Comparison of ENCODE assay signal across 20 mouse cellular contexts in genomic region chr16:21242946-21243345, GRCm38 (mm10). TPM values are rescaled to one million over a fixed set of nuclear protein-coding genes. Genes with fewer than 3 reads are reported as not detected.
DNase-seq lines count a peak whose midpoint lies in the region; ATAC-seq and TF ChIP-seq lines count a peak whose summit lies in the region.
"Had no signal": no experiment of that assay in that cellular context is flagged by ENCODE, and none has a peak within 500 bp of the region (broad histone marks: within the 10 kb centered on the region; RNA-seq: fewer than 3 reads in every experiment).

No protein-coding gene starts in this region.

- peaks cover 5% of the 10 kb centered on the region; the same call in 1 of the 2 replicates for H3K27me3 ChIP-seq in heart, embryonic 14.5 days (ENCODE audit: control insufficient read depth, insufficient read depth, low read length)
- H3K27me3 ChIP-seq in stomach, embryonic 16.5 days (ENCODE audit: control insufficient read depth, insufficient read depth, low read length), result no peaks in the 10 kb centered on the region
- no peaks in the 10 kb centered on the region for H3K27me3 ChIP-seq in stomach, postnatal 0 days (ENCODE audit: control insufficient read depth, insufficient read depth, low read length)
- no peaks in the 10 kb centered on the region for H3K27me3 ChIP-seq in embryonic facial prominence, embryonic 13.5 days

- 59% methylated on average over 8 of the region's 8 CpGs for WGBS in heart, embryonic 14.5 days
- 40% methylated on average over 8 of the region's 8 CpGs for WGBS in stomach, embryonic 16.5 days
- 51% methylated on average over 8 of the region's 8 CpGs for WGBS in stomach, postnatal 0 days
- WGBS in embryonic facial prominence, embryonic 13.5 days, result 36% methylated on average over 8 of the region's 8 CpGs

- H3K36me3 ChIP-seq in heart, embryonic 14.5 days (ENCODE audit: control insufficient read depth, insufficient read depth, low read length), result no peaks in the 10 kb centered on the region
- no peaks in the 10 kb centered on the region for H3K36me3 ChIP-seq in stomach, embryonic 16.5 days (ENCODE audit: control insufficient read depth, insufficient read depth, low read length)
- no peaks in the 10 kb centered on the region for H3K36me3 ChIP-seq in stomach, postnatal 0 days (ENCODE audit: control insufficient read depth, insufficient read depth, low read length)
- H3K36me3 ChIP-seq in embryonic facial prominence, embryonic 13.5 days, result no peaks in the 10 kb centered on the region
- H3K36me3 ChIP-seq: heart, embryonic 15.5 days had no signal

- no peak overlapping the region for H3K4me2 ChIP-seq in heart, embryonic 14.5 days (ENCODE audit: low read length)
- H3K4me2 ChIP-seq in stomach, embryonic 16.5 days (ENCODE audit: low read depth, low read length), result no peak overlapping the region
- H3K4me2 ChIP-seq in stomach, postnatal 0 days (replicated peaks; ENCODE audit: low read depth), result no peak overlapping the region
- no peak overlapping the region for H3K4me2 ChIP-seq in embryonic facial prominence, embryonic 13.5 days
- H3K4me2 ChIP-seq: heart, embryonic 15.5 days had no signal

- ATAC-seq in heart, embryonic 14.5 days (ENCODE audit: insufficient number of reproducible peaks, insufficient read depth, low FRiP score, low read depth), result no peak
- ATAC-seq in stomach, embryonic 16.5 days (ENCODE audit: insufficient read depth, low FRiP score), result no peak
- ATAC-seq in stomach, postnatal 0 days (ENCODE audit: low FRiP score, low TSS enrichment), result no peak
- no peak for ATAC-seq in embryonic facial prominence, embryonic 13.5 days (ENCODE audit: insufficient number of reproducible peaks, insufficient read depth, low FRiP score, low TSS enrichment, low read depth)
- ATAC-seq: forebrain, embryonic 16.5 days; liver, postnatal 0 days had no signal

- TF ChIP-seq EP300 in stomach, postnatal 0 days (optimal IDR thresholded peaks at IDR 0.05), result no peak

- H3K27ac ChIP-seq in heart, embryonic 14.5 days (replicated peaks in 1 of 2; ENCODE audit: control insufficient read depth in 1 of 2, insufficient read depth in 1 of 2, low read depth in 2 of 2, low read length in 2 of 2), result no peak overlapping the region
- H3K27ac ChIP-seq in stomach, embryonic 16.5 days (ENCODE audit: low read length), result no peak overlapping the region
- no peak overlapping the region for H3K27ac ChIP-seq in stomach, postnatal 0 days (replicated peaks)
- H3K27ac ChIP-seq in embryonic facial prominence, embryonic 13.5 days, result no peak overlapping the region
- H3K27ac ChIP-seq: heart, embryonic 15.5 days; layer of hippocampus, adult 2 months had no signal

- 0 out of 2 replicates have a peak overlapping the region, but pooled peaks have one; percentile 4 for H3K9ac ChIP-seq in heart, embryonic 14.5 days (ENCODE audit: low read length)
- H3K9ac ChIP-seq in stomach, embryonic 16.5 days (ENCODE audit: low read length), result peak overlapping the region; percentile 20; the same call in 1 of the 2 replicates
- no peak overlapping the region for H3K9ac ChIP-seq in stomach, postnatal 0 days (ENCODE audit: low read length)
- H3K9ac ChIP-seq in embryonic facial prominence, embryonic 13.5 days, result peak overlapping the region; percentile 32; the same call in 1 of the 2 replicates
- H3K9ac ChIP-seq: heart, embryonic 15.5 days; liver, postnatal 0 days had no signal

- no peaks in the 10 kb centered on the region for H3K9me3 ChIP-seq in heart, embryonic 14.5 days (ENCODE audit: control insufficient read depth, low read length)
- H3K9me3 ChIP-seq in stomach, embryonic 16.5 days (replicated peaks; ENCODE audit: control insufficient read depth, low read length), result no peaks in the 10 kb centered on the region
- no peaks in the 10 kb centered on the region for H3K9me3 ChIP-seq in stomach, postnatal 0 days (ENCODE audit: control insufficient read depth, low read length)
- no peaks in the 10 kb centered on the region for H3K9me3 ChIP-seq in embryonic facial prominence, embryonic 13.5 days
- H3K9me3 ChIP-seq: heart, embryonic 15.5 days; megakaryocyte, embryonic 14.5 days had no signal

- DNase-seq in heart, postnatal 25 days (ENCODE audit: low spot score), result no peak
- no peak for DNase-seq in stomach, postnatal 0 days (ENCODE audit: low spot score)
- no peak for DNase-seq in adrenal gland, postnatal 25 days
- no peak for DNase-seq in cerebellum, adult 11-12 months
- DNase-seq in cerebellum, adult 9-10 months, result no peak
- DNase-seq: B cell, adult 2 months; cerebellum, postnatal 14 days; kidney, adult 8-10 months; kidney, postnatal 14 days; liver, postnatal 0 days; right cerebral cortex, postnatal 25 days; thymus, adult 2 months had no signal

- no peak overlapping the region for H3K4me3 ChIP-seq in heart, embryonic 14.5 days (ENCODE audit: control insufficient read depth in 1 of 2, insufficient read depth in 1 of 2, low read depth in 1 of 2, low read length in 2 of 2)
- no peak overlapping the region for H3K4me3 ChIP-seq in stomach, embryonic 16.5 days (replicated peaks; ENCODE audit: low read length)
- no peak overlapping the region for H3K4me3 ChIP-seq in stomach, postnatal 0 days (ENCODE audit: low read depth, low read length)
- H3K4me3 ChIP-seq in embryonic facial prominence, embryonic 13.5 days, result no peak overlapping the region
- H3K4me3 ChIP-seq: heart, embryonic 15.5 days; layer of hippocampus, adult 2 months; megakaryocyte, embryonic 14.5 days; myocyte had no signal

- intact Hi-C loops in heart, postnatal 25 days (cut with DNase I), result no loop called here

- TF ChIP-seq CTCF in stomach, postnatal 0 days (IDR thresholded peaks at IDR 0.05; ENCODE audit: low read depth), result no peak

- peaks cover 33 to 56% of the 10 kb centered on the region in 2 experiments for H3K4me1 ChIP-seq in heart, embryonic 14.5 days (ENCODE audit: control insufficient read depth in 2 of 2, insufficient read depth in 2 of 2, low read length in 2 of 2)
- peaks cover 59% of the 10 kb centered on the region for H3K4me1 ChIP-seq in stomach, embryonic 16.5 days (ENCODE audit: control insufficient read depth, insufficient read depth, low read length)
- H3K4me1 ChIP-seq in stomach, postnatal 0 days (replicated peaks; ENCODE audit: control insufficient read depth, insufficient read depth), result peaks cover 16% of the 10 kb centered on the region
- peaks cover 88% of the 10 kb centered on the region for H3K4me1 ChIP-seq in embryonic facial prominence, embryonic 13.5 days

RNA-seq across cellular contexts. Expression of gene Ephb3, which starts 38.4 kb away (rescaled TPM):
- polyA plus RNA-seq in heart, embryonic 14.5 days (2014; fragmentation: Nextera tagmentation; extraction: Ambion mirVana), result 10.9 and 13.6 TPM in 2 replicates
- total RNA-seq in heart, postnatal 25 days (2021), result 1 to 10 TPM; 5.4 to 6.2 TPM
- 20.6 and 22.1 TPM in 2 replicates for polyA plus RNA-seq in stomach, embryonic 16.5 days (2015; fragmentation: Nextera tagmentation; extraction: Ambion mirVana)
- 15.1 and 16.8 TPM in 2 replicates for polyA plus RNA-seq in stomach, postnatal 0 days (2015; fragmentation: Nextera tagmentation; extraction: Ambion mirVana)
- polyA plus RNA-seq in embryonic facial prominence, embryonic 13.5 days (2015; fragmentation: Nextera tagmentation; extraction: Ambion mirVana), result 71.4 and 72.9 TPM in 2 replicates
- 1.9 and 2.3 TPM in 2 replicates for total RNA-seq in adrenal gland, postnatal 25 days (2021)
